Mouse (Mus musculus) heart, embryonic 10.5 days (tissue): ENCODE measurements around the gene Ctsw. TPM values are rescaled to one million over a fixed set of nuclear protein-coding genes. Genes with fewer than 3 reads are reported as not detected.

Experiments used
- DNase-seq: peaks from one replicate; pipeline ENCODE4 v3.0.0-alpha.2; 2017; ENCODE audit warnings: low spot score
- H3K27ac ChIP-seq: fragments of 300-500 bp; sonication (generic); 2 replicates; pipeline ENCODE4 v1.5.1; 2016; ENCODE audit warnings: mild to moderate bottlenecking
- H3K27me3 ChIP-seq: fragments of 300-500 bp; sonication (generic); 2 replicates; pipeline ENCODE4 v1.6.1; 2016; ENCODE audit warnings: mild to moderate bottlenecking; ENCODE audit not compliant: poor library complexity, insufficient read depth, severe bottlenecking
- H3K36me3 ChIP-seq: fragments of 300-500 bp; sonication (generic); 2 replicates; pipeline ENCODE4 v1.6.1; 2016; ENCODE audit warnings: mild to moderate bottlenecking, moderate library complexity
- H3K4me1 ChIP-seq: fragments of 300-500 bp; sonication (generic); 2 replicates; pipeline ENCODE4 v1.6.1; 2016; ENCODE audit warnings: mild to moderate bottlenecking
- H3K4me3 ChIP-seq: fragments of 300-500 bp; sonication (generic); 2 replicates; pipeline ENCODE4 v1.5.1; 2016; ENCODE audit warnings: mild to moderate bottlenecking, moderate library complexity
- H3K9me3 ChIP-seq: fragments of 300-500 bp; sonication (generic); 2 replicates; pipeline ENCODE4 v1.6.1; 2016; ENCODE audit warnings: mild to moderate bottlenecking, moderate library complexity
- WGBS: fragments of 180-500 bp; shearing (Covaris S2); methylation state at CpG from one replicate; pipeline ENCODE4 v1.1.7; 2016; 5-methylcytosine and 5-hydroxymethylcytosine counted together
- polyA plus RNA-seq: library from polyadenylated mRNA; unstranded; fragments of >200 nt; fragmentation: Nextera tagmentation; extraction: Ambion mirVana; gene quantifications from 2 replicates; pipeline ENCODE4 v1.2.1, GENCODE M21; 2016

Gene Ctsw
- polyA plus RNA-seq, 1 experiment from 2014 or later, result 1.1 TPM

DNA sequence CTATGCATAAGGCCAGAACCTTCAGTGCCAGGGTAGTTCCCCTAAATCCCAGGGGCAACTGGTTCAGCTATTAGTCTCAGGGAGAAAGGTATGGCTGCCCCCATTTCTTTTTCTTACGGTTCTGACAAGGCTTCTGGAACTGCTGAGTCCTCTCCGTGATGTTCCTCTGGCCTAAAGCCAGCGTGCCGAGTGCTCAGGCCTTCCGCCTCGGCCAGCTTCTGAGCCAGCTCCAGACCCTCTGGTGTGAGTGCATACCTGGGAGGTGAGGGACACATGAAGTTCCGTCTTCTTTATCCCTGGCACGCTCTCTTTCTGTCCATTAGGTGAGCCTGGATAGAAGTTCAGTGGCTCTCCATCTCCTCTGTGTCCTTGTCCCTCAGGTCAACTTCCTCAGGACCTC is 17.1 kb upstream of the Ctsw start:
- no peak overlapping the region for H3K4me3 ChIP-seq
- WGBS, result 88% methylated on average over 8 of the region's 8 CpGs
- H3K4me1 ChIP-seq, result peaks cover 27% of the 10 kb centered on the region
- H3K27me3 ChIP-seq, result no peaks in the 10 kb centered on the region
- H3K9me3 ChIP-seq, result no peaks in the 10 kb centered on the region
- H3K27ac ChIP-seq, result no peak overlapping the region
- no peak for DNase-seq
- peaks cover 63% of the 10 kb centered on the region for H3K36me3 ChIP-seq

GRCm38 (mm10) chr19:5484496-5484895 is 16.2 kb upstream of the Ctsw start:
- Histone ChIP-seq H3K36me3 (peaks cover 72% of the 10 kb centered on the region), H3K4me1 (peaks cover 27% of the 10 kb centered on the region), H3K9me3 (no peaks in the 10 kb centered on the region), H3K4me3 (no peak overlapping the region), H3K27ac (no peak overlapping the region), H3K27me3 (no peaks in the 10 kb centered on the region)
- no peak for DNase-seq
- 89% methylated on average over 5 of the region's 5 CpGs for whole genome bisulfite sequencing

DNA sequence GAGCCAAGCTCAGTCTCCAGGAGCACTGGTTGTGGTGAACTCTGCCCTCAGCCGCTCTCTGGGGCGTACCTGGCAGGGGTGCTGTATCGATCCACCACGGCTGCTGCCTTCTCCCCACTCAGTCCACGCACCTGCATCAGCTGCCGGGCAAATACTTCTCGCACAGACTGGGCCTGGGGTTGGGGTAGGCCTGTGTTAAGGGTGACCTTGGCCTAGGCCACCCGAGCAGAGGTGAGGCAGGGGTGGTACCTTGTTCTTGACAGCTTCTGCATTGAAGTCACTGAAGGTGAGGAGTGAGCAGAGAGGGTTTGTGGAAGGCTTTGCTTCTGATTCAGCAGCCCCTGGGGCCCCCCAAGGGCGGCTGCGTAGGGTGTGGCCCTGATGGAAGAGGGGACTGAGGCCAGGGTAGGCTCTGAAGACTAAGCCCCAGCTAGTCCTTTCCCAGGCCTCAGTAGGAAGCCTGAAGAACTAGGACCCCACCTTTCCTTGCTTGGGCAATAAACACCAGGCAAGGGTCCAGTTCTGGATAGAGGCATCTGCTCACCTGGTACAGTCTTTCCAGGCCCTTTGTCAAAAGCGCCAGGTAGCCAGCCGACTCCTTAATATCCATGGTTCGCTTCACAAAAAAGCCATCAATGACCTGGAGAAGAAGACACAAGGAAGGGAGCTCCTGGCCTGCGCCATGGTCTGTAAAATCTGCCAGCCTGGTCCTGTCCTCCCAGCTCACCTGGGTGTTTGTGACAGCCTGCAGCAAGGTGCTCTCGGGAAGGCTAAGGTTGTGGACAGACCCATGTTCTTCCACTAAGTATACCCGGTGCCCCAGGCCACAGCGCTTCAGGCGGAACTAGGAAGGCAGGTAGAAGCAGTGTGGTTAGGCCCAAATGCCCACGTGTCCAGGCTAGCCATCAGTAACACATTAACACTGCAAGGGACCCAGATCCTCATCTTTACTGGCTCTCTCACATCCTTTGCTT is 15.4 kb upstream of the Ctsw start:
- H3K36me3 ChIP-seq, result peaks cover 80% of the 10 kb centered on the region

GRCm38 (mm10) chr19:5481398-5481797 is 13.1 kb upstream of the Ctsw start:
- DNase-seq, result no peak
- H3K9me3 ChIP-seq, result no peaks in the 10 kb centered on the region
- no peaks in the 10 kb centered on the region for H3K27me3 ChIP-seq
- no peak overlapping the region for H3K27ac ChIP-seq
- H3K4me3 ChIP-seq, result no peak overlapping the region
- 89% methylated on average over 10 of the region's 10 CpGs for WGBS
- peaks cover 14% of the 10 kb centered on the region; the same call in 1 of the 2 replicates for H3K4me1 ChIP-seq
- peaks cover 98% of the 10 kb centered on the region for H3K36me3 ChIP-seq

More for the DNA sequence above, 15.4 kb upstream of the Ctsw start:
- no peak overlapping the region for H3K4me3 ChIP-seq
- WGBS, result 92% methylated on average over 19 of the region's 19 CpGs
- H3K9me3 ChIP-seq, result no peaks in the 10 kb centered on the region
- DNase-seq, result no peak
- no peaks in the 10 kb centered on the region for H3K27me3 ChIP-seq
- H3K4me1 ChIP-seq, result peaks cover 21% of the 10 kb centered on the region
- H3K27ac ChIP-seq, result no peak overlapping the region

DNA sequence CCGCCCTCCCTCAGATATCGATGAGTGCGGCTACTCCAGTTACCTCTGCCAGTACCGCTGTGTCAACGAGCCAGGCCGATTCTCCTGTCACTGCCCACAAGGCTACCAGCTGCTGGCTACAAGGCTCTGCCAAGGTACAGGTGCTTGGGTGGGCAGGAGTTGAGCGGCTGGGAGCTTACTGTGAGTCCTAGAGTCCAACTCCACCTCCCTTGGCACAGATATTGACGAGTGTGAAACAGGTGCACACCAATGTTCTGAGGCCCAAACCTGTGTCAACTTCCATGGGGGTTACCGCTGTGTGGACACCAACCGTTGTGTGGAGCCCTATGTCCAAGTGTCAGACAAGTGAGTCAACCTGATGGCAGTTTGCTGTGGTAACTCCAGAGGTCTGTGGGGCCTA is 11.7 kb upstream of the Ctsw start:
- no peak for DNase-seq
- Histone ChIP-seq H3K27ac (no peak overlapping the region), H3K9me3 (no peaks in the 10 kb centered on the region), H3K27me3 (no peaks in the 10 kb centered on the region), H3K4me3 (no peak overlapping the region), H3K4me1 (peaks cover 20% of the 10 kb centered on the region), H3K36me3 (peaks cover 89% of the 10 kb centered on the region)
- WGBS, result 88% methylated on average over 10 of the region's 10 CpGs

DNA sequence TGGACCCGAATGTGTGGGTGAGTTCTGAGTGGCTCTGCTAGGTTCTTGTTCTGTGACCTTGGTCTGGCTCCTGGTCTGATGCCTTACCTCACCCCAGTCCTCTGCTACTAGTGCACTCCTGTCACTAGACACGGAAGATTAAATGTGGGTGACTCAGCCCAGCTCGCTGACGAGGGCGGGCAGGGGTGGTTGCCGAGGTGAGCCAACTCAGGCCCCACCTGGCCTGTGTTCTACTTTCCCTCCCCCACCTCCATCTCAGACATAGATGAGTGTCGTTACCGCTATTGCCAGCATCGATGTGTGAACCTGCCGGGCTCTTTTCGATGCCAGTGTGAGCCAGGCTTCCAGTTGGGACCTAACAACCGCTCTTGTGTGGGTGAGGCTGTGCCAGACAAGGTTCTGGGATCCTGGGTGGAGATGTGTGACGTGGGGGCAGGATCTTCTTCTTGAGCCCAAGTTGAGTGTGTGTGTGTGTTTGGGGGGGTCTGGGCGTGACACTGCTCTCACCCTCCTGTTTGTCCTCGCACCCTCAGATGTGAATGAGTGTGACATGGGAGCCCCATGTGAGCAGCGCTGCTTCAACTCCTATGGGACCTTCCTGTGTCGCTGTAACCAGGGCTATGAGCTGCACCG is 9.5 kb upstream of the Ctsw start:
- no peak for DNase-seq
- Histone ChIP-seq H3K4me3 (no peak overlapping the region), H3K27me3 (no peaks in the 10 kb centered on the region), H3K27ac (no peak overlapping the region), H3K4me1 (peaks cover 38% of the 10 kb centered on the region), H3K36me3 (peaks cover 67% of the 10 kb centered on the region), H3K9me3 (no peaks in the 10 kb centered on the region)
- WGBS, result 89% methylated on average over 18 of the region's 18 CpGs

DNA sequence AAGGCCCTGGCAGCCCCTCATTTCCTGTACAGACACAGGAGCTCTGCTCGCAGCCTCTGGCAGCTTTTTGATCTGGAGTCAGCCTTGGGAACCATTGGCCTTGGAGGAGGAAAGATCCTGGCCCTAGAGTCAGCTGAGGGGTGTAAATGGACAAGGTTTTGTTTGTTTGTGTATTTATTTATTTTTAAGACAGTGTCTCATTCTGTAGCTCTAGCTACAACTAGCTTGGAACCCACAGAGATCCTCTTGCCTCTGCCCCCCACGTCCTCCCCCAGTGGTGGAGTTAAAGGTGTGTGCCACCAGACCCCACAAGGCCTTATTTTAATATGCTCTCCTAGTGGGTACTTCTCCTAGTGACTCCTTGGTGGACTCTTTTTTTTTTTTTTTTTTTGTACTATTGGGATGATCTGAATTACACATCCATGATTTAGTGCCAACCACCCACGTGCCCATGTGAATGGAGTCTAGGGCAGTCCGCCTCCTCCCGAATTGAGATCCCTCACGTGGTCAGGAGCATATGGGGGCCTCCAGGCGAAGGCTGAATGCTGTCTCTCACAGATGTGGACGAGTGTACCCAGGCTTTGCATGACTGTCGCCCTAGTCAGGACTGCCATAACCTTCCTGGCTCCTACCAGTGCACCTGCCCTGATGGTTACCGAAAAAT is 8.8 kb upstream of the Ctsw start:
- WGBS, result 84% methylated on average over 10 of the region's 10 CpGs
- H3K4me1 ChIP-seq, result peaks cover 38% of the 10 kb centered on the region
- H3K27ac ChIP-seq, result no peak overlapping the region

DNA sequence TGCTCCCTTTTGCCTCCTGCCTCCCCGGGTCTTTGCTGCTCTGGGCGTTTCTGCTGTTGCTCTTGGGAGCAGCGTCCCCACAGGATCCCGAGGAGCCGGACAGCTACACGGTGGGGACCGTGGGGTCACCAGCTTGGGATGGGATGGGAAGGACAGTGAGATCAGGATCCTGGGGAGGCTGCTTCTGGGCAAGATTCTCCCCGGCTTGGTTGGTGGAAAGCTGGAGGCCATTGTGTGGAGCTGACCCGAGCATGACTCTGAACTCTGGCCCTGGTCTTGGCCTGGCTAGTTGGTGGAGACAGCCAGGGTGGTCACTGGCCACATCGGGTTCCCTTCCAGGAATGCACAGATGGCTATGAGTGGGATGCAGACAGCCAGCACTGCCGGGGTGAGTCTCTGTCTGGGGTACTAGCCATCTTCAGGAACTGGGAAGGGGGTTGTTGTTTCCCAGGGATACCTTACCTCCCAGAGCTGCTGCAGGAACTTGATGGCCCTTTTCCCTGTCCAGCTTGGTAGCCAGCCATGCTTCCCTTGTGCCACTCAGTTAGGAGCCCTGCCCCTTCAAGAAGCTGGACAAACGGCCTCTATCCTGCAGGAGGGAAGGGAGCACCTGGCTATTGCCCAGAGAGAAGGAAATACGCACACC is 6.9 kb upstream of the Ctsw start:
- peak overlapping the region; percentile 81 for H3K4me3 ChIP-seq
- no peaks in the 10 kb centered on the region for H3K9me3 ChIP-seq
- no peaks in the 10 kb centered on the region for H3K27me3 ChIP-seq
- H3K27ac ChIP-seq, result peak overlapping the region; percentile 96
- H3K4me1 ChIP-seq, result peaks cover 39% of the 10 kb centered on the region
- WGBS, result 17% methylated on average over 13 of the region's 13 CpGs
- peaks cover 41% of the 10 kb centered on the region for H3K36me3 ChIP-seq
- no peak for DNase-seq

More for the DNA sequence above, 8.8 kb upstream of the Ctsw start:
- Histone ChIP-seq H3K4me3 (no peak overlapping the region), H3K27me3 (no peaks in the 10 kb centered on the region), H3K9me3 (no peaks in the 10 kb centered on the region), H3K36me3 (peaks cover 60% of the 10 kb centered on the region)
- DNase-seq, result no peak

DNA sequence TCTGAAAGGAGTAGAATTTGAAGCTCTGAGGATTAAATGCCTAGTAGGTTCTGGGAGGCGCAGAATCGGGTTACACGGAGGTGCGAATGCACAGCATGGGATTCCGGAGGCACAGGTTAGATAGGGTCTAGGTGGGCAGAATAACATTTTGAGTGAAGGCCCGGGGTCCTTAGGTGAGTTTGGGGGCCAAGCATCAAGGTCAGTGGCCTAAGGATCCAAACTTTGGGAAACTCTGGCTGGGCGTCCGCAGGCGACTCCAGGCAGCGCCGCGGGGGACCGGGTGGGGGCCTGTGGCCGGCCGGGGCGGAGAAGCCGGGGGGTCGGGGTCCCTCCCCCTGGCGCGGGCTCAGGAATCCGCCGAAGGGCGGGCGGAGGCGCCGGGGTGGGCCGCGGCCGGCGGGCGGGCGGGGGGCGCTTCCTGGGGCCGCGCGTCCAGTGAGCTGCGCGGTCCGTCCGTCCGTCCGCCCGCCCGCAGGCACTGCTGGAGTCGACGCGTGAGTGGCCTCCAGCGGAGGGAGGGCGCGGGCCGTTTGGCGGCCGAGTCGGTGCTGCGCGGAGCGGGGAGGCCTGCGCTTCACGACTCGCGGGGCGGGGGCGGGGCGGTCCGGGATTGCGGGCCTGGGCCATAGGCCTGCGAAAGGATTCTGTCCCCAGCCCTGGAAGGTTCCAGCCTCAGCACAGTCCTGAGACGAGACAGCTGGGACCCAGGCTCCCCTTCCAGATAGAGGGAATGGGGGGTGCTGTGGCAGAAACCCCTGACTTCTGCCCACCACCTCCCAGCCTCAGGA is 6.2 kb upstream of the Ctsw start:
- WGBS, result under 1% methylated on average over 46 of the region's 68 CpGs
- H3K27me3 ChIP-seq, result no peaks in the 10 kb centered on the region
- H3K4me3 ChIP-seq, result peak overlapping the region; percentile 81
- no peak for DNase-seq
- peaks cover 46% of the 10 kb centered on the region for H3K4me1 ChIP-seq
- H3K27ac ChIP-seq, result peak overlapping the region; percentile 96
- H3K9me3 ChIP-seq, result no peaks in the 10 kb centered on the region
- H3K36me3 ChIP-seq, result peaks cover 33% of the 10 kb centered on the region

- Histone ChIP-seq H3K36me3 (peaks cover 26% of the 10 kb centered on the region), H3K4me1 (peaks cover 54% of the 10 kb centered on the region), H3K27me3 (no peaks in the 10 kb centered on the region), H3K9me3 (no peaks in the 10 kb centered on the region), H3K27ac (peak within 1 kb of the TSS; percentile 96), H3K4me3 (peak within 1 kb of the TSS; percentile 81)
- DNase-seq, result peak; percentile 95
- WGBS, result under 1% methylated on average over 22 of the region's 22 CpGs
Observed at GRCm38 (mm10) chr19:5473720-5474119, 5.4 kb upstream of the Ctsw start, which contains the start of gene Efemp2. TSS of gene Efemp2 (plus strand) at chr19:5473954.

DNA sequence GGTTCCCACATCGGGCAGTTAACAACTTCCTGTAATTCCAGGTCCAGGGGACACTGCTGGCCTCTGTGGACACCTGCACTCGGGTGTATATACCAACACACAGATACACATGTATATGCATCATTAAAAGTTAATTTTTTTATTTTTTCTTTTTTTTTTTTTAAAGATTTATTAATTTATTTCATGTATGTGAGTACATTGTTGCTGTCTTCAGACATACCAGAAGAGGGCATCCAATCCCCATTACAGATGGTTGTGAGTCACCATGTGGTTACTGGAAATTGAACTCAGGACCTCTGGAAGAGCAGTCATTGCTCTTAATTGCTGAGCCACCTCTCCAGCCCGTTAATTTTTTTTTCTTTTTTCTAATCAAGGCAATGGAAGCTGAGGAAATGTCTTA is 4.5 kb upstream of the Ctsw start:
- Histone ChIP-seq H3K27me3 (no peaks in the 10 kb centered on the region), H3K9me3 (no peaks in the 10 kb centered on the region), H3K4me1 (peaks cover 55% of the 10 kb centered on the region), H3K27ac (no peak overlapping the region), H3K4me3 (no peak overlapping the region), H3K36me3 (peaks cover 19% of the 10 kb centered on the region)
- DNase-seq, result no peak
- 73% methylated on average over 3 of the region's 3 CpGs for WGBS

DNA sequence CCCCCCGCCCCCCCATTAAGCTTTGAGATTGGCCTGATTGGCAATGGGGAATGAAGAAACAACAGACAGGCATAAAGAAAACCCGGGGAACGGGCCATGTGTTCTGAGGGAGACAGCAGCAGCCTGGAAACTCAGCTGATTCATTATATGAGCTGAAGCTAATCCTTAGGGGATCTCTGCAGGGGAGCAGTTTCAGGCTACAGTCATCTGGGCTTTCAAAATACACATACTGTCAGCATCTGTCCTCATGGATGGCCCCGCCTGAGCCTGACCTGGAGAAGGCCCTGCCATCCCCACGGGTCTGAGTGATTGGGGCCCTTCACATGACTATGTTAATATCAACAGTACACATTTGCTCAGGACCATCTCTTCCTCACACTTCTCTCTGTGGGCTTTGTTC is 3.5 kb upstream of the Ctsw start:
- no peak overlapping the region for H3K27ac ChIP-seq
- H3K27me3 ChIP-seq, result peaks cover 6% of the 10 kb centered on the region; the same call in 1 of the 2 replicates

More for the DNA sequence above, 3.5 kb upstream of the Ctsw start:
- H3K4me3 ChIP-seq, result no peak overlapping the region
- H3K4me1 ChIP-seq, result peaks cover 54% of the 10 kb centered on the region
- WGBS, result 51% methylated on average over 5 of the region's 5 CpGs
- no peak for DNase-seq
- no peaks in the 10 kb centered on the region for H3K9me3 ChIP-seq
- peaks cover 20% of the 10 kb centered on the region for H3K36me3 ChIP-seq
